Mouse (Mus musculus) cortical plate, adult 2 months (tissue): ENCODE measurements around the gene Fkbp5. TPM values are rescaled to one million over a fixed set of nuclear protein-coding genes. Genes with fewer than 3 reads are reported as not detected.

Experiments used
- H3K27ac ChIP-seq: fragments of 200-500 bp; 2 replicates; pipeline ENCODE4 v1.5.1; 2012; ENCODE audit warnings: low read length, control low read depth, inconsistent platforms; ENCODE audit not compliant: insufficient read depth
- H3K4me1 ChIP-seq: fragments of 200-500 bp; 2 replicates; pipeline ENCODE4 v1.6.1; 2011; ENCODE audit warnings: low read length; ENCODE audit not compliant: control insufficient read depth, insufficient read depth
- H3K4me3 ChIP-seq: fragments of 200-500 bp; 2 replicates; pipeline ENCODE4 v1.5.1; 2011; ENCODE audit warnings: mild to moderate bottlenecking, low read length, control low read depth; ENCODE audit not compliant: insufficient read depth
- CTCF ChIP-seq: fragments of 200-500 bp; IDR thresholded peaks from 2 replicates; pipeline ENCODE4 v1.5.1; 2011; ENCODE audit warnings: mild to moderate bottlenecking, control low read depth, low read length; ENCODE audit not compliant: insufficient read depth; ENCODE audit errors: extremely low read depth
- POLR2A ChIP-seq: fragments of 200-500 bp; IDR thresholded peaks from 2 replicates; pipeline ENCODE4 v1.6.1; 2011; ENCODE audit warnings: mild to moderate bottlenecking, low read length, control low read depth; ENCODE audit not compliant: insufficient read depth; ENCODE audit errors: extremely low read depth
- polyA plus RNA-seq: library from polyadenylated mRNA; depleted of rRNA; stranded (reverse); fragments of >200 nt; gene quantifications from 2 replicates; pipeline ENCODE4 v1.2.3, GENCODE M21; 2012

The Fkbp5 gene
- polyA plus RNA-seq, 1 experiment, result 13.5 TPM

- Histone ChIP-seq H3K27ac (no peak overlapping the region), H3K4me1 (peaks cover 2% of the 10 kb centered on the region; the same call in 1 of the 2 replicates), H3K4me3 (no peak overlapping the region)
- TF ChIP-seq CTCF (no peak), POLR2A (no peak)
Observed at GRCm38 (mm10) chr17:28452889-28453288, 64.4 kb downstream of the Fkbp5 start.

- no peak overlapping the region for H3K4me3 ChIP-seq
Observed at GRCm38 (mm10) chr17:28451914-28452313, 65.4 kb downstream of the Fkbp5 start.

GRCm38 (mm10) chr17:28451487-28451886, 65.8 kb downstream of the Fkbp5 start:
- H3K4me1 ChIP-seq, result peaks cover 2% of the 10 kb centered on the region; the same call in 1 of the 2 replicates
- TF ChIP-seq POLR2A (no peak), CTCF (no peak)
- H3K4me3 ChIP-seq, result no peak overlapping the region
- no peak overlapping the region for H3K27ac ChIP-seq

More at GRCm38 (mm10) chr17:28451914-28452313, 65.4 kb downstream of the Fkbp5 start:
- no peak for TF ChIP-seq CTCF
- no peak for TF ChIP-seq POLR2A
- Histone ChIP-seq H3K27ac (no peak overlapping the region), H3K4me1 (peaks cover 2% of the 10 kb centered on the region; the same call in 1 of the 2 replicates)

GRCm38 (mm10) chr17:28448225-28448624, 69.1 kb downstream of the Fkbp5 start:
- peaks cover 2% of the 10 kb centered on the region; the same call in 1 of the 2 replicates for H3K4me1 ChIP-seq
- H3K4me3 ChIP-seq, result no peak overlapping the region
- no peak overlapping the region for H3K27ac ChIP-seq
- TF ChIP-seq CTCF (no peak), POLR2A (no peak)

GRCm38 (mm10) chr17:28447789-28448188, 69.5 kb downstream of the Fkbp5 start:
- Histone ChIP-seq H3K4me1 (peaks cover 2% of the 10 kb centered on the region; the same call in 1 of the 2 replicates), H3K27ac (no peak overlapping the region), H3K4me3 (no peak overlapping the region)
- TF ChIP-seq POLR2A (no peak), CTCF (no peak)

- Histone ChIP-seq H3K4me3 (no peak overlapping the region), H3K27ac (no peak overlapping the region), H3K4me1 (peaks cover 2% of the 10 kb centered on the region; the same call in 1 of the 2 replicates)
- TF ChIP-seq POLR2A, result no peak
- TF ChIP-seq CTCF, result no peak
Observed at GRCm38 (mm10) chr17:28446820-28447168, 70.5 kb downstream of the Fkbp5 start.

GRCm38 (mm10) chr17:28445886-28446819, 71.2 kb downstream of the Fkbp5 start:
- Histone ChIP-seq H3K27ac (no peak overlapping the region), H3K4me3 (no peak overlapping the region), H3K4me1 (peaks cover 2% of the 10 kb centered on the region; the same call in 1 of the 2 replicates)
- TF ChIP-seq POLR2A (no peak), CTCF (no peak)

- no peak overlapping the region for H3K27ac ChIP-seq
- no peaks in the 10 kb centered on the region for H3K4me1 ChIP-seq
- TF ChIP-seq CTCF, result no peak
- no peak for TF ChIP-seq POLR2A
- no peak overlapping the region for H3K4me3 ChIP-seq
Observed at GRCm38 (mm10) chr17:28442661-28443060, 74.7 kb downstream of the Fkbp5 start.

- no peak overlapping the region for H3K27ac ChIP-seq
- TF ChIP-seq CTCF (no peak), POLR2A (no peak)
- H3K4me3 ChIP-seq, result no peak overlapping the region
- H3K4me1 ChIP-seq, result no peaks in the 10 kb centered on the region
Observed at GRCm38 (mm10) chr17:28438342-28439115, 78.8 kb downstream of the Fkbp5 start.

GRCm38 (mm10) chr17:28437938-28438337, 79.4 kb downstream of the Fkbp5 start:
- Histone ChIP-seq H3K27ac (no peak overlapping the region), H3K4me3 (no peak overlapping the region)
- TF ChIP-seq POLR2A (no peak), CTCF (no peak)

More at GRCm38 (mm10) chr17:28437938-28438337, 79.4 kb downstream of the Fkbp5 start:
- no peaks in the 10 kb centered on the region for H3K4me1 ChIP-seq
